Mouse (Mus musculus) testis, adult 2 months (tissue): ENCODE measurements around the gene Sel1l3. TPM values are rescaled to one million over a fixed set of nuclear protein-coding genes. Genes with fewer than 3 reads are reported as not detected.

Source experiments
- H3K27ac ChIP-seq: fragments of 200-500 bp; 2 replicates; pipeline ENCODE4 v1.5.1; 2012; ENCODE audit warnings: low read depth, low read length; ENCODE audit not compliant: control insufficient read depth, insufficient read depth
- H3K27me3 ChIP-seq: fragments of 200-500 bp; 2 replicates; pipeline ENCODE4 v1.6.1; 2012; ENCODE audit warnings: mild to moderate bottlenecking, low read length, moderate library complexity; ENCODE audit not compliant: control insufficient read depth, insufficient read depth
- H3K36me3 ChIP-seq: fragments of 200-500 bp; 2 replicates; pipeline ENCODE4 v1.6.1; 2012; ENCODE audit warnings: mild to moderate bottlenecking, low read length; ENCODE audit not compliant: control insufficient read depth, insufficient read depth
- H3K4me1 ChIP-seq: fragments of 200-500 bp; 2 replicates; pipeline ENCODE4 v1.6.1; 2012; ENCODE audit warnings: low read length; ENCODE audit not compliant: control insufficient read depth, insufficient read depth
- H3K4me3 ChIP-seq: fragments of 200-500 bp; 2 replicates; pipeline ENCODE4 v1.5.1; 2012; ENCODE audit warnings: low read depth, mild to moderate bottlenecking, low read length, moderate library complexity, mixed read lengths; ENCODE audit not compliant: control insufficient read depth
- CTCF ChIP-seq: fragments of 200-500 bp; IDR thresholded peaks from 2 replicates; pipeline ENCODE4 v1.5.1; 2012; ENCODE audit warnings: low read depth, mild to moderate bottlenecking, inconsistent platforms, low read length, moderate library complexity; ENCODE audit not compliant: control insufficient read depth, insufficient read depth, insufficient replicate concordance
- POLR2A ChIP-seq: fragments of 200-500 bp; IDR thresholded peaks from 2 replicates; pipeline ENCODE4 v1.6.1; 2012; ENCODE audit warnings: low read depth, mild to moderate bottlenecking, inconsistent platforms, low read length, moderate library complexity; ENCODE audit not compliant: control insufficient read depth
- polyA plus RNA-seq: library from polyadenylated mRNA; depleted of rRNA; stranded (reverse); fragments of >200 nt; gene quantifications from 2 replicates; pipeline ENCODE4 v1.2.3, GENCODE M21; 2012

Gene Sel1l3
- polyA plus RNA-seq, 1 experiment = 0.64 TPM

- H3K36me3 ChIP-seq = no peaks in the 10 kb centered on the region
- no peak for TF ChIP-seq CTCF
- TF ChIP-seq POLR2A = no peak
- no peaks in the 10 kb centered on the region for H3K4me1 ChIP-seq
- no peaks in the 10 kb centered on the region for H3K27me3 ChIP-seq
- H3K27ac ChIP-seq = no peak overlapping the region
- no peak overlapping the region for H3K4me3 ChIP-seq
These were observed 34.8 kb upstream of the Sel1l3 start for GRCm38 (mm10) chr5:53248499-53248898.

- Histone ChIP-seq H3K36me3 (no peaks in the 10 kb centered on the region), H3K27me3 (no peaks in the 10 kb centered on the region), H3K27ac (no peak overlapping the region), H3K4me1 (no peaks in the 10 kb centered on the region), H3K4me3 (no peak overlapping the region)
- TF ChIP-seq CTCF (no peak), POLR2A (no peak)
These were observed 30.2 kb upstream of the Sel1l3 start for GRCm38 (mm10) chr5:53243933-53244332.

GRCm38 (mm10) chr5:53242865-53243499 is 29.3 kb upstream of the Sel1l3 start:
- Histone ChIP-seq H3K36me3 (no peaks in the 10 kb centered on the region), H3K4me1 (no peaks in the 10 kb centered on the region), H3K27me3 (no peaks in the 10 kb centered on the region), H3K27ac (no peak overlapping the region), H3K4me3 (no peak overlapping the region)
- TF ChIP-seq POLR2A (no peak), CTCF (no peak)

GRCm38 (mm10) chr5:53241963-53242362 is 28.2 kb upstream of the Sel1l3 start:
- Histone ChIP-seq H3K27ac (no peak overlapping the region), H3K36me3 (no peaks in the 10 kb centered on the region), H3K4me3 (no peak overlapping the region), H3K27me3 (no peaks in the 10 kb centered on the region), H3K4me1 (no peaks in the 10 kb centered on the region)
- TF ChIP-seq POLR2A (no peak), CTCF (no peak)

GRCm38 (mm10) chr5:53241109-53241508 is 27.4 kb upstream of the Sel1l3 start:
- Histone ChIP-seq H3K4me1 (no peaks in the 10 kb centered on the region), H3K27ac (no peak overlapping the region), H3K36me3 (no peaks in the 10 kb centered on the region), H3K4me3 (no peak overlapping the region), H3K27me3 (no peaks in the 10 kb centered on the region)
- TF ChIP-seq POLR2A = no peak
- TF ChIP-seq CTCF = no peak

- Histone ChIP-seq H3K27me3 (no peaks in the 10 kb centered on the region), H3K36me3 (no peaks in the 10 kb centered on the region), H3K4me3 (no peak overlapping the region), H3K27ac (no peak overlapping the region), H3K4me1 (no peaks in the 10 kb centered on the region)
- no peak for TF ChIP-seq CTCF
- TF ChIP-seq POLR2A = no peak
These were observed 26.2 kb upstream of the Sel1l3 start for GRCm38 (mm10) chr5:53239831-53240440.

GRCm38 (mm10) chr5:53239189-53239588 is 25.5 kb upstream of the Sel1l3 start:
- H3K27ac ChIP-seq = no peak overlapping the region
- no peaks in the 10 kb centered on the region for H3K36me3 ChIP-seq
- no peaks in the 10 kb centered on the region for H3K4me1 ChIP-seq
- no peaks in the 10 kb centered on the region for H3K27me3 ChIP-seq
- TF ChIP-seq POLR2A = no peak
- TF ChIP-seq CTCF = no peak
- no peak overlapping the region for H3K4me3 ChIP-seq
